Mouse (Mus musculus) heart, embryonic 14.5 days (tissue): ENCODE results near the gene Cers6. TPM values are rescaled to one million over a fixed set of nuclear protein-coding genes. Genes with fewer than 3 reads are reported as not detected.

Source experiments
- ATAC-seq: fragments of 200-750 bp; cut with Nextera tagmentation; 2 replicates; pipeline ENCODE4 v1.8.0; 2017; ENCODE audit warnings: low read depth, moderate TSS enrichment; ENCODE audit not compliant: insufficient number of reproducible peaks, insufficient read depth, low FRiP score
- H3K27ac ChIP-seq, 2 experiments: fragments of 200-500 bp in 1 of 2; fragments of 300-500 bp in 1 of 2; sonication (generic) in 1 of 2; replicated peaks in 1 of 2; 2 replicates each; pipeline ENCODE4 v1.5.1; 2012 to 2014; ENCODE audit warnings: low read depth in 2 of 2, low read length in 2 of 2, control low read depth in 1 of 2, mild to moderate bottlenecking in 1 of 2, mixed read lengths in 1 of 2; ENCODE audit not compliant: control insufficient read depth in 1 of 2, insufficient read depth in 1 of 2
- H3K27me3 ChIP-seq: fragments of 300-500 bp; sonication (generic); 2 replicates; pipeline ENCODE4 v1.6.1; 2014; ENCODE audit warnings: mild to moderate bottlenecking, low read length, control low read depth; ENCODE audit not compliant: control insufficient read depth, insufficient read depth
- H3K36me3 ChIP-seq: fragments of 300-500 bp; sonication (generic); 2 replicates; pipeline ENCODE4 v1.6.1; 2014; ENCODE audit warnings: mild to moderate bottlenecking, control low read depth, low read length, mixed read lengths; ENCODE audit not compliant: control insufficient read depth, insufficient read depth
- H3K4me1 ChIP-seq, 2 experiments: fragments of 200-500 bp in 1 of 2; fragments of 300-500 bp in 1 of 2; sonication (generic) in 1 of 2; 2 replicates each; pipeline ENCODE4 v1.6.1; 2012 to 2014; ENCODE audit warnings: low read length in 2 of 2, control low read depth in 1 of 2, mixed read lengths in 1 of 2; ENCODE audit not compliant: control insufficient read depth in 2 of 2, insufficient read depth in 2 of 2
- H3K4me2 ChIP-seq: fragments of 300-500 bp; sonication (generic); 2 replicates; pipeline ENCODE4 v1.6.1; 2014; ENCODE audit warnings: mild to moderate bottlenecking, low read length
- H3K4me3 ChIP-seq, 2 experiments: fragments of 200-500 bp in 1 of 2; fragments of 300-500 bp in 1 of 2; sonication (generic) in 1 of 2; 2 replicates each; pipeline ENCODE4 v1.5.1; 2012 to 2014; ENCODE audit warnings: low read length in 2 of 2, mild to moderate bottlenecking in 2 of 2, control low read depth in 1 of 2, low read depth in 1 of 2, moderate library complexity in 1 of 2; ENCODE audit not compliant: control insufficient read depth in 1 of 2, insufficient read depth in 1 of 2
- H3K9ac ChIP-seq: fragments of 300-500 bp; sonication (generic); 2 replicates; pipeline ENCODE4 v1.6.1; 2014; ENCODE audit warnings: mild to moderate bottlenecking, low read length
- H3K9me3 ChIP-seq: fragments of 300-500 bp; sonication (generic); 2 replicates; pipeline ENCODE4 v1.6.1; 2016; ENCODE audit warnings: low read length, control low read depth; ENCODE audit not compliant: control insufficient read depth
- WGBS: fragments of 180-500 bp; shearing (Covaris S2); extraction: QIAGEN DNeasy Blood & Tissue Kit; methylation state at CpG from one replicate; pipeline ENCODE4 v1.1.7; 2014; 5-methylcytosine and 5-hydroxymethylcytosine counted together
- polyA plus RNA-seq: library from polyadenylated mRNA; unstranded; fragments of >200 nt; fragmentation: Nextera tagmentation; extraction: Ambion mirVana; gene quantifications from 2 replicates; pipeline ENCODE4 v1.2.1, GENCODE M21; 2014

Cers6 gene
- polyA plus RNA-seq, 1 experiment from 2014 or later: 34.4 TPM

GRCm38 (mm10) chr2:68982979-68983378 is 121.7 kb downstream of the Cers6 start:
- Histone ChIP-seq H3K4me1 (peaks cover 6 to 27% of the 10 kb centered on the region in 2 experiments), H3K4me2 (no peak overlapping the region), H3K9me3 (no peaks in the 10 kb centered on the region), H3K4me3 (no peak overlapping the region), H3K36me3 (no peaks in the 10 kb centered on the region), H3K27me3 (no peaks in the 10 kb centered on the region), H3K27ac (no peak overlapping the region), H3K9ac (no peak overlapping the region)
- ATAC-seq: no peak
- 71% methylated on average over 3 of the region's 3 CpGs for WGBS

DNA sequence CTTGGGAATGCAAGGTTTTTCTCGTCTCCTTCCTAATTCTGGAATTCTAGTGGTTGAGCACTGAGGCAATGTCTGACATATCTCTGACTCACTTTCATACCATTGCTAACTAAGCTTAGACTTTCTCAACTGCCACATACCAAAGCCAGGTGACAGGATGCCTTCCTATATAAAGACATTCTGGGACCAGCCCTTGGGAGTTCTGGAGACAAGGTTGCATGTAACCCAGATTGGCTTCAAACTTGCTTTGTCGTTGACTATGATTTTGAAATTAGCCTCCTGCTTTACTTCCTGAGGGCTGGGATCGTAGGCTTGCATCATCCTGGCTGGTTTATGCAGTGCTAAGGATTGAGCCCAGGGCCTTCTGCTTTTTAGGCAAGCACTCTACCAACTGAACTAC is 122.2 kb downstream of the Cers6 start:
- Histone ChIP-seq H3K4me1 (peaks cover 6 to 24% of the 10 kb centered on the region in 2 experiments), H3K27ac (0 out of 4 replicates have a peak overlapping the region, but pooled peaks of 1 of the 2 experiments have one; percentile 17), H3K9me3 (no peaks in the 10 kb centered on the region), H3K36me3 (no peaks in the 10 kb centered on the region), H3K4me3 (no peak overlapping the region), H3K4me2 (no peak overlapping the region), H3K27me3 (no peaks in the 10 kb centered on the region), H3K9ac (no peak overlapping the region)
- 44% methylated on average over 3 of the region's 3 CpGs for WGBS
- ATAC-seq: no peak

GRCm38 (mm10) chr2:68989117-68989516 is 127.9 kb downstream of the Cers6 start:
- no peak overlapping the region for H3K4me2 ChIP-seq
- no peak overlapping the region for H3K4me3 ChIP-seq
- ATAC-seq: no peak
- no peaks in the 10 kb centered on the region for H3K27me3 ChIP-seq
- WGBS: 89% methylated on average over 6 of the region's 6 CpGs
- H3K9me3 ChIP-seq: no peaks in the 10 kb centered on the region
- H3K9ac ChIP-seq: no peak overlapping the region
- H3K4me1 ChIP-seq: 0 out of 4 replicates have a peak, but pooled peaks cover 0 to 4% of the 10 kb centered on the region in 2 experiments
- H3K27ac ChIP-seq: no peak overlapping the region
- no peaks in the 10 kb centered on the region for H3K36me3 ChIP-seq

- WGBS: 74% methylated on average over 5 of the region's 5 CpGs
- Histone ChIP-seq H3K4me3 (no peak overlapping the region), H3K27me3 (no peaks in the 10 kb centered on the region), H3K4me2 (no peak overlapping the region), H3K36me3 (no peaks in the 10 kb centered on the region), H3K9ac (no peak overlapping the region), H3K27ac (no peak overlapping the region), H3K4me1 (no peaks in the 10 kb centered on the region), H3K9me3 (no peaks in the 10 kb centered on the region)
- no peak for ATAC-seq
These were observed 131.4 kb downstream of the Cers6 start for GRCm38 (mm10) chr2:68992629-68993028.

DNA sequence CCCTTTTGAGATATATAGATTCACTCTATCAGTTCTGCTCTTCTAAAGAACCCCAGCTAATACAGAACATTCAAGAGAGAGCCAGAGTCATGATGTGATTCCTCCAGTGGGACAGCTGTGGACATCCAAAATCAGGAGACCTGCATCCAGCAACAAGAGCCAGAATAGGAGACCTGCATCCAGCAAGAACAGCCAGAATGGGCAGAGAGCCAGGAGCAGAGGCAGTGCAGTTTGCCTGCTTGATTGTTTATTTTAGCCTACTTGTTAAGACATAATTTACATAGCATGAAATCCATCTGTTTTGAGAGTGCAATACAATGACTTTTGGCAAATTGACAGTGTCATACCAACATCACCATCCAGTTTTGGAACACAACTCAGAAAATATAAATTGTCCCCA is 133.2 kb downstream of the Cers6 start:
- H3K4me3 ChIP-seq: no peak overlapping the region
- H3K27ac ChIP-seq: no peak overlapping the region
- H3K36me3 ChIP-seq: no peaks in the 10 kb centered on the region
- ATAC-seq: no peak
- no peak overlapping the region for H3K9ac ChIP-seq
- no peaks in the 10 kb centered on the region for H3K27me3 ChIP-seq
- H3K9me3 ChIP-seq: no peaks in the 10 kb centered on the region
- no peak overlapping the region for H3K4me2 ChIP-seq
- no peaks in the 10 kb centered on the region for H3K4me1 ChIP-seq

GRCm38 (mm10) chr2:68995723-68996122 is 134.5 kb downstream of the Cers6 start:
- no peak for ATAC-seq
- no peaks in the 10 kb centered on the region for H3K36me3 ChIP-seq

GRCm38 (mm10) chr2:68996268-68996667 is 135.0 kb downstream of the Cers6 start:
- H3K4me1 ChIP-seq: no peaks in the 10 kb centered on the region
- 50% methylated on average over 1 of the region's 1 CpGs for WGBS
- ATAC-seq: no peak
- H3K9ac ChIP-seq: no peak overlapping the region
- H3K9me3 ChIP-seq: no peaks in the 10 kb centered on the region
- H3K27me3 ChIP-seq: no peaks in the 10 kb centered on the region
- no peak overlapping the region for H3K4me3 ChIP-seq
- H3K4me2 ChIP-seq: no peak overlapping the region
- H3K27ac ChIP-seq: no peak overlapping the region
- H3K36me3 ChIP-seq: no peaks in the 10 kb centered on the region

More at GRCm38 (mm10) chr2:68995723-68996122, 134.5 kb downstream of the Cers6 start:
- Histone ChIP-seq H3K9ac (no peak overlapping the region), H3K27me3 (no peaks in the 10 kb centered on the region), H3K27ac (no peak overlapping the region), H3K4me2 (no peak overlapping the region), H3K4me3 (no peak overlapping the region), H3K9me3 (no peaks in the 10 kb centered on the region), H3K4me1 (no peaks in the 10 kb centered on the region)

- no peak overlapping the region for H3K4me2 ChIP-seq
- no peak for ATAC-seq
- no peaks in the 10 kb centered on the region for H3K27me3 ChIP-seq
- H3K9me3 ChIP-seq: peaks cover 3% of the 10 kb centered on the region; the same call in 1 of the 2 replicates
- H3K36me3 ChIP-seq: peaks cover 5% of the 10 kb centered on the region; the same call in 1 of the 2 replicates
- H3K27ac ChIP-seq: no peak overlapping the region
- no peak overlapping the region for H3K9ac ChIP-seq
- 84% methylated on average over 5 of the region's 5 CpGs for WGBS
- no peak overlapping the region for H3K4me3 ChIP-seq
- H3K4me1 ChIP-seq: no peaks in the 10 kb centered on the region
These were observed 142.8 kb downstream of the Cers6 start for GRCm38 (mm10) chr2:69004001-69004400.
